8 mouse cellular contexts compared by ENCODE assay signal in the genomic region with DNA sequence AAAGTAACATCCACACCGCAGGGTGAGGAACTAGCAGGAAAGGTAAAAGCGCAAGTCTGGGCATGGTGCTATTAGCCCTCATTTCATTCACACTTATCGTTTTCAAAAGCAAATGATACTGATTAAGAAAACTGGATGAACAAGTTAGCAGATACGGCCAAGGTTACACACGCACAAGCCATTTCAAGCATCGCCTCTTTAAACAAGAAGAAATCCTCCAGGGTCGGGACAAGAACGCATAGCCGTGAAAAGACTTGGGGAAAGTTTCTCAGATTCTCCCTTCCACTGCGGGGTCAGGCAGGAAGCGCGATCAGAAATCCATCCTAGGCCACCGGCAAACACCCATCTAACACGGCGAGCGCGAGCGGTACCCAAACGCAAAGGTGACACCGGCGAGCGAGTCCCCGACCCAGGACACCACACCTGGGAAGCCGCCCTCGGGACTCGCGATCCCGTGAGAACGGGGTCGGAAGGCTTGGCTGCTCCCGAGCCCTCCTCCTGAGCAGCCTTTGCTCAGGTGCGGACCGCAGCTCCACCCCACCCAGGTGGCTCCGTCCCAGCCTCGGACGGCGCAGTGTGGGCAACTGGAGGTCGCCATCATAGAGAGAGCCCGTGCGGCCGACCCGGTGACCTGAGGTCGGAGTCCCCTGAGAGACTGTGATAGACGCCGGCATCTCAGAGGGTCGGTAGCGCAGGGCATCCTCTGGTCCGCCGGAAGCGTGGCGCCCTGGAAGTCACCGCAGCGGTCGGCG. TPM values are rescaled to one million over a fixed set of nuclear protein-coding genes. Genes with fewer than 3 reads are reported as not detected.
DNase-seq lines count a peak whose midpoint lies in the region; ATAC-seq and TF ChIP-seq lines count a peak whose summit lies in the region.

No protein-coding gene starts in this region.

- H3K4me1 ChIP-seq in kidney, postnatal 0 days (replicated peaks; ENCODE audit: insufficient read depth, low read length) = no peaks in the 10 kb centered on the region
- peaks cover 2% of the 10 kb centered on the region; the same call in 1 of the 2 replicates for H3K4me1 ChIP-seq in forebrain, embryonic 11.5 days (replicated peaks; ENCODE audit: control insufficient read depth, insufficient read depth, low read length)
- H3K4me1 ChIP-seq in liver, embryonic 12.5 days = peaks cover 26% of the 10 kb centered on the region
- H3K4me1 ChIP-seq in stomach, embryonic 14.5 days (ENCODE audit: control insufficient read depth, insufficient read depth, low read length) = peaks cover 9% of the 10 kb centered on the region; the same call in 1 of the 2 replicates

- no peak overlapping the region for H3K27ac ChIP-seq in kidney, postnatal 0 days
- H3K27ac ChIP-seq in forebrain, embryonic 11.5 days (ENCODE audit: low read depth, low read length) = no peak overlapping the region
- 0 out of 2 replicates have a peak overlapping the region, but pooled peaks have one; percentile 60 for H3K27ac ChIP-seq in liver, embryonic 12.5 days
- H3K27ac ChIP-seq in stomach, embryonic 14.5 days (ENCODE audit: low read length) = peak overlapping the region; percentile 69; the same call in 1 of the 2 replicates

- peak; percentile 82 for ATAC-seq in kidney, postnatal 0 days (replicated peaks; ENCODE audit: low FRiP score, low read depth)
- peak; percentile 86 for ATAC-seq in forebrain, embryonic 11.5 days (replicated peaks; ENCODE audit: low FRiP score)
- ATAC-seq in liver, embryonic 12.5 days = peak; percentile 68
- peak; percentile 79 for ATAC-seq in stomach, embryonic 14.5 days (ENCODE audit: insufficient number of reproducible peaks, insufficient read depth, low FRiP score, low read depth)

- H3K4me3 ChIP-seq in kidney, postnatal 0 days (replicated peaks; ENCODE audit: low read depth, low read length) = peak overlapping the region; percentile 91
- H3K4me3 ChIP-seq in forebrain, embryonic 11.5 days (ENCODE audit: low read depth, low read length) = peak overlapping the region; percentile 83
- peak overlapping the region; percentile 94 for H3K4me3 ChIP-seq in liver, embryonic 12.5 days
- H3K4me3 ChIP-seq in stomach, embryonic 14.5 days (ENCODE audit: low read depth, low read length) = peak overlapping the region; percentile 72

- no peaks in the 10 kb centered on the region for H3K27me3 ChIP-seq in kidney, postnatal 0 days (ENCODE audit: insufficient read depth, low read length)
- no peaks in the 10 kb centered on the region for H3K27me3 ChIP-seq in forebrain, embryonic 11.5 days (ENCODE audit: control insufficient read depth, insufficient read depth, low read length)
- H3K27me3 ChIP-seq in liver, embryonic 12.5 days (replicated peaks) = no peaks in the 10 kb centered on the region
- no peaks in the 10 kb centered on the region for H3K27me3 ChIP-seq in stomach, embryonic 14.5 days (ENCODE audit: control insufficient read depth, insufficient read depth, low read length)

- 1% methylated on average over 54 of the region's 55 CpGs for WGBS in kidney, postnatal 0 days
- WGBS in forebrain, embryonic 11.5 days = 1% methylated on average over 55 of the region's 55 CpGs
- 2% methylated on average over 55 of the region's 55 CpGs for WGBS in liver, embryonic 12.5 days (ENCODE audit: insufficient replicate concordance)
- WGBS in stomach, embryonic 14.5 days = under 1% methylated on average over 55 of the region's 55 CpGs

- peak; percentile 13 for DNase-seq in kidney, postnatal 0 days (ENCODE audit: low spot score)
- no peak for DNase-seq in kidney, adult 18-20 months
- DNase-seq in MN1 (ENCODE audit: low spot score) = peak; percentile 28
- peak; percentile 66 for DNase-seq in forebrain, embryonic 11.5 days (ENCODE audit: low spot score)
- DNase-seq in right cerebral cortex, postnatal 14 days = no peak
- DNase-seq in left cerebral cortex, postnatal 4 days = no peak

- H3K36me3 ChIP-seq in kidney, postnatal 0 days (ENCODE audit: insufficient read depth, low read length) = no peaks in the 10 kb centered on the region
- H3K36me3 ChIP-seq in forebrain, embryonic 11.5 days (ENCODE audit: control insufficient read depth, insufficient read depth, low read length) = peaks cover 2% of the 10 kb centered on the region; the same call in 1 of the 2 replicates
- H3K36me3 ChIP-seq in liver, embryonic 12.5 days = peaks cover 20% of the 10 kb centered on the region
- H3K36me3 ChIP-seq in stomach, embryonic 14.5 days (ENCODE audit: control insufficient read depth, insufficient read depth, low read length) = no peaks in the 10 kb centered on the region; the same call in 1 of the 2 replicates

- H3K9ac ChIP-seq in kidney, postnatal 0 days (ENCODE audit: low read depth, low read length) = peak overlapping the region; percentile 68
- H3K9ac ChIP-seq in forebrain, embryonic 11.5 days (ENCODE audit: low read length) = peak overlapping the region; percentile 75
- H3K9ac ChIP-seq in liver, embryonic 12.5 days = peak overlapping the region; percentile 76
- peak overlapping the region; percentile 61 for H3K9ac ChIP-seq in stomach, embryonic 14.5 days (replicated peaks; ENCODE audit: low read depth, low read length)

- H3K9me3 ChIP-seq in kidney, postnatal 0 days (replicated peaks; ENCODE audit: low read length) = no peaks in the 10 kb centered on the region
- H3K9me3 ChIP-seq in forebrain, embryonic 11.5 days (ENCODE audit: control insufficient read depth, low read length) = no peaks in the 10 kb centered on the region
- no peaks in the 10 kb centered on the region for H3K9me3 ChIP-seq in liver, embryonic 12.5 days (replicated peaks)
- no peaks in the 10 kb centered on the region for H3K9me3 ChIP-seq in stomach, embryonic 14.5 days (ENCODE audit: control insufficient read depth, low read depth, low read length)

- TF ChIP-seq CTCF in kidney, postnatal 0 days (IDR thresholded peaks at IDR 0.05; ENCODE audit: low read depth) = no peak

- H3K4me2 ChIP-seq in kidney, postnatal 0 days (ENCODE audit: low read length) = peak overlapping the region; percentile 96
- H3K4me2 ChIP-seq in forebrain, embryonic 11.5 days (ENCODE audit: low read depth, low read length, severe bottlenecking) = peak overlapping the region; percentile 81
- H3K4me2 ChIP-seq in liver, embryonic 12.5 days = peak overlapping the region; percentile 98
- peak overlapping the region; percentile 95 for H3K4me2 ChIP-seq in stomach, embryonic 14.5 days (replicated peaks; ENCODE audit: low read depth, low read length)

- intact Hi-C loops in left cerebral cortex, postnatal 4 days (cut with DNase I) = no loop called here

RNA-seq across cellular contexts. Expression of gene Pigf, which starts 0.5 kb away (rescaled TPM):
- polyA plus RNA-seq in kidney, postnatal 0 days (2015; fragmentation: Nextera tagmentation; extraction: Ambion mirVana) = 48.4 and 48.7 TPM in 2 replicates
- polyA plus RNA-seq in forebrain, embryonic 11.5 days (2014; fragmentation: Nextera tagmentation; extraction: Ambion mirVana) = 38.6 and 43.8 TPM in 2 replicates
- 18.6 and 19.8 TPM in 2 replicates for polyA plus RNA-seq in liver, embryonic 12.5 days (2016; fragmentation: Nextera tagmentation; extraction: Ambion mirVana)
- 46.4 and 47.4 TPM in 2 replicates for polyA plus RNA-seq in stomach, embryonic 14.5 days (2014; fragmentation: Nextera tagmentation; extraction: Ambion mirVana)
- total RNA-seq in left cerebral cortex, postnatal 4 days (2021) = 10 to 100 TPM; 17.3 to 18.0 TPM

RNA-seq across cellular contexts. Expression of gene Cript, which starts 0.7 kb away (rescaled TPM):
- polyA plus RNA-seq in kidney, postnatal 0 days (2015; fragmentation: Nextera tagmentation; extraction: Ambion mirVana) = 171 and 177 TPM in 2 replicates
- 147 and 169 TPM in 2 replicates for polyA plus RNA-seq in forebrain, embryonic 11.5 days (2014; fragmentation: Nextera tagmentation; extraction: Ambion mirVana)
- polyA plus RNA-seq in liver, embryonic 12.5 days (2016; fragmentation: Nextera tagmentation; extraction: Ambion mirVana) = 76.9 and 84.3 TPM in 2 replicates
- polyA plus RNA-seq in stomach, embryonic 14.5 days (2014; fragmentation: Nextera tagmentation; extraction: Ambion mirVana) = 132 and 142 TPM in 2 replicates
- total RNA-seq in left cerebral cortex, postnatal 4 days (2021) = 10 to 100 TPM; 65.7 to 68.1 TPM

Comparison
In these comparisons a context has a peak if more than half of its experiments do, and no peak if none do; other contexts are left out.
1. DNase-seq: peak in kidney, postnatal 0 days (single experiment), MN1 (single experiment) and forebrain, embryonic 11.5 days (single experiment); none in kidney, adult 18-20 months (single experiment), right cerebral cortex, postnatal 14 days (single experiment) and left cerebral cortex, postnatal 4 days (single experiment).
2. H3K27ac ChIP-seq: peak in liver, embryonic 12.5 days (single experiment) and stomach, embryonic 14.5 days (single experiment); none in kidney, postnatal 0 days (single experiment) and forebrain, embryonic 11.5 days (single experiment).
3. Peak in every context shown above with its lines, with median percentiles within 50 percentile points of each other: ATAC-seq, H3K4me2 ChIP-seq, H3K4me3 ChIP-seq and H3K9ac ChIP-seq.